Mouse (Mus musculus) embryonic facial prominence, embryonic 10.5 days (tissue): ENCODE measurements around the gene Arpc5l. TPM values are rescaled to one million over a fixed set of nuclear protein-coding genes. Genes with fewer than 3 reads are reported as not detected.
"Not testable (repeated sequence)": the region's sequence is repeated elsewhere in the genome, so short reads cannot be mapped to it uniquely, and the experiment has no call there.

Experiments used
- DNase-seq: peaks from one replicate; pipeline ENCODE4 v3.0.0-alpha.2; 2017; ENCODE audit warnings: low spot score
- H3K27ac ChIP-seq: fragments of 300-500 bp; sonication (generic); replicated peaks from 2 replicates; pipeline ENCODE4 v1.5.1; 2016; ENCODE audit warnings: mild to moderate bottlenecking
- H3K27me3 ChIP-seq: fragments of 300-500 bp; sonication (generic); replicated peaks from 2 replicates; pipeline ENCODE4 v1.6.1; 2016; ENCODE audit warnings: low read depth, mild to moderate bottlenecking; ENCODE audit not compliant: poor library complexity, severe bottlenecking
- H3K36me3 ChIP-seq: fragments of 300-500 bp; sonication (generic); replicated peaks from 2 replicates; pipeline ENCODE4 v1.6.1; 2016; ENCODE audit warnings: mild to moderate bottlenecking, moderate library complexity
- H3K4me1 ChIP-seq: fragments of 300-500 bp; sonication (generic); 2 replicates; pipeline ENCODE4 v1.6.1; 2016
- H3K4me3 ChIP-seq: fragments of 300-500 bp; sonication (generic); 2 replicates; pipeline ENCODE4 v1.5.1; 2016; ENCODE audit warnings: mild to moderate bottlenecking, moderate library complexity
- H3K9me3 ChIP-seq: fragments of 300-500 bp; sonication (generic); 2 replicates; pipeline ENCODE4 v1.6.1; 2016; ENCODE audit warnings: mild to moderate bottlenecking
- WGBS: fragments of 180-500 bp; shearing (Covaris S2); methylation state at CpG from one replicate; pipeline ENCODE4 v1.1.7; 2016; 5-methylcytosine and 5-hydroxymethylcytosine counted together
- polyA plus RNA-seq: library from polyadenylated mRNA; unstranded; fragments of >200 nt; fragmentation: Nextera tagmentation; extraction: Ambion mirVana; gene quantifications from 2 replicates; pipeline ENCODE4 v1.2.1, GENCODE M21; 2016

Arpc5l gene
- polyA plus RNA-seq, 1 experiment from 2014 or later: 124 TPM

DNA sequence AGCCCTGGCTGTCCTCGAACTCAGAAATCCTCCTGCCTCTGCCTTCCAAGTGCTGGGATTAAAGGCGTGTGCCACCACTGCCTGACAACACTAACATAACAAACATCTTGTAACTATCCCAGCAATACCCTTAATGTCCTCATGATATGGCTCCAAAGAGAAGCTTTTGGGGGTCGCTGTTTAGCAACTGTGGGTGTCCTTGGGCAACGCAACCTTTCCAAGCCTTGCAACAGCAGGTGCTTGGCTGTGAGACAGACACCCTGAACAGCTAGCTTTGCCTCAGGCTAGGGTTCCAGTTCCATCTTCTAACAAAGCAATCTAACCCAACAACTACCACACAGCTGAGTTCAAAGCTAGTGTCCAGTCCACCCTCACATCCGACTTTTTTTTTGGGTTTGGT is 1.6 kb upstream of the Arpc5l start:
- Histone ChIP-seq H3K36me3 (peaks cover 52% of the 10 kb centered on the region), H3K4me3 (peak overlapping the region; percentile 92), H3K4me1 (peaks cover 42% of the 10 kb centered on the region), H3K27me3 (no peaks in the 10 kb centered on the region), H3K9me3 (no peaks in the 10 kb centered on the region), H3K27ac (peak overlapping the region; percentile 97; the same call in 1 of the 2 replicates)
- no peak for DNase-seq
- WGBS: 70% methylated on average over 5 of the region's 5 CpGs

DNA sequence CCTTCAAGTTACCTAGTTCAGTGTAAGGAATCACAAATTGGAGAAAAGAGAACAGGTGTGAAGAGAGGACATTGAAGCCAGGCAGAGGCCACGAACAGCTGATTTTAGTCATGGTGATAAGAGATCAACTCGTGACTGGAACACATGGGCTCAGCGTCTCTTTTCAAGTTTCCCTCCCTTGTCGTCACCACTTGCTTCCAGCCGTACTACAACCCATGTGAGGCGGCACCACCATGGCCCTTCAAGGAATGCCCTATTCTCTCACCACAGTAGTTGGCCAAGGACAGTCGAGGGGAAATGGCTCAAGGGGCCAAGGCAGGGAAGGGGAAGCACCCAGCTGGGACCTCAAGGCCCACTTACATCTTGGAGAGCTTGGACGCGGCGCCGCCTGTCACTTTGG is 776 bp upstream of the Arpc5l start:
- peak; percentile 42 for DNase-seq
- Histone ChIP-seq H3K36me3 (peaks cover 48% of the 10 kb centered on the region), H3K27ac (peak overlapping the region; percentile 97), H3K9me3 (no peaks in the 10 kb centered on the region), H3K4me3 (peak overlapping the region; percentile 92), H3K27me3 (no peaks in the 10 kb centered on the region), H3K4me1 (peaks cover 50% of the 10 kb centered on the region)
- WGBS: 2% methylated on average over 11 of the region's 11 CpGs

DNA sequence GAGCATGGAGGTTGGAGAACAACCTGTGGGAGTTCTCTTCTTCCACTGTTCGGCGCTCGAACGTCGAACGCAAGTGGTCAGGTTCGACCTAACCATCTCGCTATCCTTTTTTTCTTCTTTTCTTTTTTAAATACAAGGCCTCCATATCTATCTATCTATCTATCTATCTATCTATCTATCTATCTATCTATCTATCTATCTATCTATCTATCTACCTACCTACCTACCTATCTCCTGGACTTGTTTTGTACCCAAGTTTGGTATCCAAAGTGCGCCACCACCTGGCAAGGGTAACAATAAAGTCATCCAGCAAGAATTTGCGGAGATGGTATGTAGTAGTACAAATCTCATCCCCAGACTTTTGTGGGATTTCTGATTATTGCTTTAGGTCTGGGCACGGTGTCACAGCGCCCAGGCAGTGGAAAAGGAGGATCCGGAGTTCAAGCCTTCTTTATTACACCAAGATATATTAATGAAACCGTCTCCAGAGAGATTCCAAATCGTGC is 479 bp downstream of the Arpc5l start, which contains the start of gene Rpl35:
Gene Rpl35 (minus strand): TSS at position 51 of the 506 bp plus-strand sequence.
- Histone ChIP-seq H3K9me3 (no peaks in the 10 kb centered on the region), H3K27me3 (no peaks in the 10 kb centered on the region), H3K4me3 (peak within 1 kb of the TSS; percentile 92), H3K27ac (peak within 1 kb of the TSS; percentile 97), H3K36me3 (peaks cover 40% of the 10 kb centered on the region), H3K4me1 (peaks cover 55% of the 10 kb centered on the region)
- DNase-seq: peak; percentile 52
- 11% methylated on average over 15 of the region's 15 CpGs for WGBS

DNA sequence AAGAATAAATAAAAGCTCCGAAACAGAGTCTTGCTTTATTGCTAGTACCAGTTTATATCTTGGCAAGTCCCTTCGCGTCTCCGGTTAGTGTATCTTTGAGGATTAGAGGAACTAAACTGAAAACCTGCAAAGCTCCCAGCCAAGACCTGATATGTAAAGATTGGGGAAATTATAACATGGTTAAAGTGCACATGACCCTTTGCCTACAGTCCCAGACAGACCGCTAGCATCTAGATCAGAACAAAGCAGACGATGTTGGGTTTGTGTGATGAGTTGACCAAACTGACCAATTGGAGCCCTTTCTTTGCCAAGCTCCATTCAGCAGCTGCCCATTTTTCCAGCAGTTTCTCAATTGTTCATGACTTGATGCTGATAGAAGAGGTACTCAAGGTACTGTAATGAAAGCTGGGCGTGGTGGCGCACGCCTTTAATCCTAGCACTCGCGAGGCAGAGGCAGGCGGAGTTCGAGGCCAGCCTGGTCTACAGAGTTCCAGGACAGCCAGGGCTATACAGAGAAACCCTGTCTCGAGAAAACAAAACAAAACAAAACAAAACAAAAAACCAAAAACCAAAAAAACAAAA is 1.1 kb downstream of the Arpc5l start:
- 91% methylated on average over 14 of the region's 14 CpGs for WGBS
- Histone ChIP-seq H3K27ac (no peak overlapping the region), H3K4me3 (peak overlapping the region; percentile 92), H3K9me3 (no peaks in the 10 kb centered on the region), H3K4me1 (peaks cover 55% of the 10 kb centered on the region), H3K27me3 (no peaks in the 10 kb centered on the region), H3K36me3 (peaks cover 37% of the 10 kb centered on the region)
- DNase-seq: no peak

DNA sequence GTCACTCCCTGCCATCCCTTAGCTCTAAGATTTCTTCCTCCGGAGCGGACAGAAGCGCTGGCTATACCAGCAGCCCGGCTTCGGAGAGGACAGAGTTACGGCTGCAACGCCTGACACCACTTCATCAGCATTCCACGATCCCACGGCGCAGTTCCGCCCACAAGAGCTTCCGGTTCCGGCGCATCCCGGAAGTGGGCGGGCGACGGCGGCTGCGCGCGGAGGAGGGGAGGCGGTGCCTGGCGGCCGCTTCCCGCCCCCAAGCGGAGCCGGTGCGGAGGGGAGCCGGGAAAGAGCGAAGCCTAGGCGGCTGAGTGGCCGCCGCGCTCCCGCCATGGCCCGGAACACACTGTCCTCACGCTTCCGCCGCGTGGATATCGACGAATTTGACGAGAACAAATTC is 2.7 kb downstream of the Arpc5l start:
- peak overlapping the region; percentile 90 for H3K27ac ChIP-seq
- peaks cover 37% of the 10 kb centered on the region for H3K36me3 ChIP-seq
- peak; percentile 96 for DNase-seq
- peaks cover 45% of the 10 kb centered on the region for H3K4me1 ChIP-seq
- under 1% methylated on average over 44 of the region's 44 CpGs for WGBS
- peak overlapping the region; percentile 97 for H3K4me3 ChIP-seq
- H3K9me3 ChIP-seq: no peaks in the 10 kb centered on the region
- H3K27me3 ChIP-seq: no peaks in the 10 kb centered on the region

DNA sequence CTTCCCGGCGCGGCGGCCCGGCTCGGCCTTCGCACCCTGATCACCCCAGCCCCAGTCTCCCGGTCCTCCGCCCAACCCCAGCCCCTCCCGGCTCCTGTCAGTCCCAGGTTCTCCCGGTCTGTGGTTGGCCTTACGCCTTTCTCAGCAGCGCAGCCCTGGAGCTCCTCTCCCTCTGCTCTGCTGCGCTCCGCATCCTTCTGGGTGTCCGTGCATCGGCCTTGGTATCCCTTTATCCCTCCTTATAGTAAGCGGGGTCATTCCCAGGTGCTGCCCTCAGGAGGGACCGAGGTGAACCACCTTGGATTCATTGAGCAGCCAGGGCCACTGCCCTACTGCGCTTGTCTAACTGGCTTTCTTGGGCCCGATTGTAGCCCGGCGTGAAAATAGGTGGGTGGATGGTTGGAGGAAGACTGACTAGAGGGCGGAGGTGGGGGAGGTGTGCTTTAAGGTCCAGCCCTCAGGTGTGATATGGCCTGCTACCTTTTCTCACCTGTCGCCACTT is 3.3 kb downstream of the Arpc5l start:
- no peak for DNase-seq
- WGBS: under 1% methylated on average over 25 of the region's 25 CpGs
- Histone ChIP-seq H3K27ac (peak overlapping the region; percentile 90), H3K4me1 (peaks cover 40% of the 10 kb centered on the region), H3K4me3 (peak overlapping the region; percentile 97), H3K27me3 (no peaks in the 10 kb centered on the region), H3K36me3 (peaks cover 37% of the 10 kb centered on the region), H3K9me3 (no peaks in the 10 kb centered on the region)

DNA sequence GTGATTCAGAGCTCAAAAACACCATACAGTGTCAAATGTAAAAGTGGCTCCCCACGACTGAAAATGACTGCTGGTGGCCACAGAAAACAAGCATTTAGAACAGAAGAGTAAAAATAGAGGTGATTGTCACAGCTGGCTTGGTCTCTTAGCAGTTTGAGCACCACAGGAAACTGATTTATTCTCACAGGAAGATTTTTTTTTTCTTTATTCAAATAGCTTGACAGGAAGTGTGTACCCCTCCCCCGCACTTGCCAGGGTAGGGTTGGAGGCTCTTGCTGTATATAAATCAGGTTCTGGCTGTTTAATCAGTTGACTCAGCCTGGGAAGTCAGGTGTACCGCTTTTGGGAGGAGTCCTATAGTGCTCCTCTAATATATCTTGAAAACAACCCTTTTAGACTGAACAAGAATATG is 3.8 kb downstream of the Arpc5l start:
- DNase-seq: peak; percentile 34
- Histone ChIP-seq H3K4me3 (peak overlapping the region; percentile 97), H3K9me3 (no peaks in the 10 kb centered on the region), H3K36me3 (peaks cover 37% of the 10 kb centered on the region), H3K27ac (peak overlapping the region; percentile 90), H3K27me3 (no peaks in the 10 kb centered on the region), H3K4me1 (peaks cover 34% of the 10 kb centered on the region)
- 43% methylated on average over 3 of the region's 3 CpGs for WGBS

DNA sequence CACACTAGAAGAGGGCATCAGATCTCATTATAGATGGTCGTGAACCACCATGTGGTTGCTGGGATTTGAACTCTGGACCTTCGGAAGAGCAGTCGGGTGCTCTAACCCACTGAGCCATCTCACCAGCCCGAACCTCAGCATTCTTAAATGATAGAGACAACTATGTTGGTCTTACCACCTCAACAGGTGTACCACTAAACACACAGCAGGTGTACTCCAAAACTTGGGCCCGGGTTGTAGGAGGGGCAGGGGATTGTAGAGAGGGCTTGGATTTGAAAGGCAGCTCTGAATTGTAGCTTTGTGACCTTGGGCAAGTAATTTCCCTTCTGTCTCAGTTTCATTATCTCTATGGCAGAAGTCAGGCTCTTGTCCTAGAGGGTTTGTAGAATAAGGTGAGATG is 5.0 kb downstream of the Arpc5l start:
- not testable (repeated sequence) for H3K27me3 ChIP-seq, H3K4me3 ChIP-seq, H3K9me3 ChIP-seq, DNase-seq, H3K27ac ChIP-seq
- WGBS: 97% methylated on average over 5 of the region's 5 CpGs
- Histone ChIP-seq H3K36me3 (peaks cover 47% of the 10 kb centered on the region), H3K4me1 (peaks cover 32% of the 10 kb centered on the region)

DNA sequence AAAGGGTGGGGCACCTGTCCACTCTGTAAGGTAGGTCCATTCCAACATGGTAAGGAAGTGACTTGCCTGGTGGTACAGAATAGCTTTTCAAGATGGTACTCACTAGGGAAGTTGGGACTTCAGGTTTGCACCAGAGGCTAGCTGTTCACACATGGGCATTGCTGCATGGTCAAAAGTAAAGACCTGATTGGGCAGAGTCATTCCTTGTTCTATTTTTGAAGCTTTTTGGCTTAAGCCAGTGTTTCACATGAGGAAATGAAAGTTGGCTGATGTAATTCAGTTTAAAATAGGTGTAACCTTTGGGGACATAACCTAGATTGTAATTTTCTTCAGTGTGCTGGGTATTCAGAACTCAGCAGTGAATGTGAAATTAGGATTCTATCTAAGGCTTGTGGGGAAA is 6.1 kb downstream of the Arpc5l start:
- Histone ChIP-seq H3K36me3 (peaks cover 58% of the 10 kb centered on the region), H3K4me3 (no peak overlapping the region), H3K27ac (no peak overlapping the region), H3K9me3 (no peaks in the 10 kb centered on the region), H3K4me1 (peaks cover 25% of the 10 kb centered on the region), H3K27me3 (no peaks in the 10 kb centered on the region)
- no peak for DNase-seq

DNA sequence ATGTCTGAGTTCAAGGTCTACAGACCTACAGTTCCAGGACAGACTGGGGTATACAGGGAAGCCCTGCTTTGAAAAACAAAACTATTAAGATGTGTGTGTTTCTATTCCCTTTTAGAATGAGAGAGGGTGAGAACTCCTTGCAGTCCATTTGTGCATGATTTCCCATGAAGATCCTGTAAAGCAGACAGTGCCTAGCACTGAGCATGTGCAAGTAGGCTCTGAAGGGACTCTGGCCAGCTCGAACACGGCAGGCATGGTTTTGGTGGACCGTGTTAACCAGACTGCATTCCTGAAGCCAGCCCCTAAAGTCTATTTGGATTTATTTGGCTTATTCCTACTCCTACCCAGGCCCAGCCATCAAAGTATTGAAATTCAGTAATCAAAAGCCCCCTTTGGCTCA is 6.8 kb downstream of the Arpc5l start:
- Histone ChIP-seq H3K36me3 (peaks cover 65% of the 10 kb centered on the region), H3K4me1 (peaks cover 18% of the 10 kb centered on the region), H3K27me3 (no peaks in the 10 kb centered on the region), H3K9me3 (no peaks in the 10 kb centered on the region), H3K27ac (no peak overlapping the region), H3K4me3 (no peak overlapping the region)
- 94% methylated on average over 3 of the region's 3 CpGs for WGBS
- DNase-seq: no peak

DNA sequence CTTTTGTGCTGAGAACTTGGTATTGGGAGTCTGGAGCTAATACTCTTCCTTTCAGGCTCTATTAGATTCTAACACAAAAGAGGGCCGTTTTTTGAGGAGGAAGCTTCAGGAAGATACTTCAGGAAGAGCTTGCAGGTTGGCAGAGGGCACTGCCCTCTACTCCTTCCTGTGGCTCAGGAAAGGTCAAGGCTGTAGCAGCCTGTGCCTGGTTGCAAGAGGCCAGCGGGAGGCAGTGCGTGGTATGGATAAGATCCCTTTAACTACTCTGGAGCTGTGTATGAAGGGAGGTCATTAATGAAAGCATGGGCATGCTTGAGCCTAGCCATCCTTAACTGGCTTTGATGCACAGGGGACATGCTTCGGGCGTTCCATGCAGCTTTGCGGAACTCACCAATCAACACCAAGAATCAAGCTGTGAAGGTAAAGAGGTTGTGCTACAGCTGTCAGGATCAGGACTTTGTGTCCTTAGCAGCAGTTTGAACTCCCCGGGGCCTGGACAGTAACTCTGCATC is 7.7 kb downstream of the Arpc5l start:
- Histone ChIP-seq H3K9me3 (no peaks in the 10 kb centered on the region), H3K27me3 (no peaks in the 10 kb centered on the region), H3K4me1 (peaks cover 14% of the 10 kb centered on the region), H3K4me3 (no peak overlapping the region), H3K36me3 (peaks cover 74% of the 10 kb centered on the region), H3K27ac (no peak overlapping the region)
- no peak for DNase-seq
- WGBS: 89% methylated on average over 7 of the region's 7 CpGs

DNA sequence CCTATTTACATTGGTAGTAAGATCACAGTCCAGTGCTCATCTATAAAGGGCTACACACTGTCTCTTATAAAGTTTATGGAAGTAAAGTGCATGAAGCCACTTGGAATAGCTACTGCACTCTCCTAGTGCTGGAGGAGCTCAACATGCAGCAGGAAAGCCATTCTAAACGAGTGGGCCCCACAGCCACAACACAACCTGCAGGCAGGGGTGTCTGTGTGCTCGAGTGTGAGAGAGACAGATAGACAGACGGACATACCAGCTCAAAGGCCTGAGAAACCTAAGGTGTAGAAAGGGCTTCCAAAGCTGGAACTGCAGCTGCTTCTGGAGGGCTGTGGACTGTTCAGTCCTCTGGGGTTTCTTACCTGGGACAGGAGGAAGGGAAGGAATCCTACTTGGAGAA is 11.4 kb downstream of the Arpc5l start:
- WGBS: 81% methylated on average over 3 of the region's 3 CpGs
- Histone ChIP-seq H3K4me1 (no peaks in the 10 kb centered on the region), H3K36me3 (peaks cover 97% of the 10 kb centered on the region), H3K27me3 (no peaks in the 10 kb centered on the region), H3K4me3 (no peak overlapping the region), H3K27ac (no peak overlapping the region), H3K9me3 (no peaks in the 10 kb centered on the region)
- no peak for DNase-seq

DNA sequence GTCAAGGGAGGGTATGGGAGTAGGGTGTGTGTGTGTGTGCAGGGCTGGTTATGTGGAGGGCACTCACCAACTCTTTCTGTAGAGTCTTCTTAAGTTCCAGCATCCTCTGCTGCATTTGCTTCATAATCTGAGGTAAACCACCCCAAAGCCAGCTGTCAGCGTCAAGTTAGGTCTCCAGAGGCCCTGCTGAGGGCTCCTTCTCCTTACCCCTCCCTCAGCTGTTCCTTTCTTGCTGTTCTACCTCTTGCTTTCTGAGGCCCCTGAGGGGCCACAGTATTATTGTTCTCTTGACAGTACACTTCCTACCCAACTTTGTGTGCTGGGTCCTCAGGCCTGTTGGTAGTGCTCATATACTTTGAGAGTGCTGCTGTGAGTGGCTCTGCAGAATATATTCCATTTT is 14.9 kb downstream of the Arpc5l start:
- no peaks in the 10 kb centered on the region for H3K9me3 ChIP-seq
- H3K36me3 ChIP-seq: peaks cover 96% of the 10 kb centered on the region
- H3K4me1 ChIP-seq: no peaks in the 10 kb centered on the region
- H3K27me3 ChIP-seq: no peaks in the 10 kb centered on the region
- no peak overlapping the region for H3K27ac ChIP-seq
- H3K4me3 ChIP-seq: no peak overlapping the region
- DNase-seq: no peak
- 94% methylated on average over 1 of the region's 1 CpGs for WGBS
